Mouse (Mus musculus) lung, embryonic 14.5 days (tissue): ENCODE data around the gene Lrp2. TPM values are rescaled to one million over a fixed set of nuclear protein-coding genes. Genes with fewer than 3 reads are reported as not detected.

Experiments
- ATAC-seq: fragments of 200-750 bp; cut with Nextera tagmentation; 2 replicates; pipeline ENCODE4 v1.8.0; 2017; ENCODE audit warnings: mild to moderate bottlenecking, moderate TSS enrichment, moderate library complexity; ENCODE audit not compliant: insufficient read depth
- DNase-seq: peaks from one replicate; pipeline ENCODE4 v3.0.0-alpha.2; 2015
- H3K27ac ChIP-seq: fragments of 300-500 bp; sonication (generic); 2 replicates; pipeline ENCODE4 v1.5.1; 2014; ENCODE audit warnings: low read depth, mild to moderate bottlenecking, moderate library complexity
- H3K27me3 ChIP-seq: fragments of 300-500 bp; sonication (generic); 2 replicates; pipeline ENCODE4 v1.6.1; 2014; ENCODE audit warnings: low read length, control low read depth; ENCODE audit not compliant: insufficient read depth
- H3K36me3 ChIP-seq: fragments of 300-500 bp; sonication (generic); 2 replicates; pipeline ENCODE4 v1.6.1; 2014; ENCODE audit warnings: control low read depth; ENCODE audit not compliant: insufficient read depth
- H3K4me1 ChIP-seq: fragments of 300-500 bp; sonication (generic); 2 replicates; pipeline ENCODE4 v1.6.1; 2014; ENCODE audit warnings: antibody characterized with exemption, control low read depth; ENCODE audit not compliant: insufficient read depth
- H3K4me2 ChIP-seq: fragments of 300-500 bp; sonication (generic); 2 replicates; pipeline ENCODE4 v1.6.1; 2014; ENCODE audit warnings: mild to moderate bottlenecking
- H3K4me3 ChIP-seq: fragments of 300-500 bp; sonication (generic); 2 replicates; pipeline ENCODE4 v1.5.1; 2014; ENCODE audit warnings: low read depth, low read length
- H3K9ac ChIP-seq: fragments of 300-500 bp; sonication (generic); 2 replicates; pipeline ENCODE4 v1.6.1; 2014
- H3K9me3 ChIP-seq: fragments of 300-500 bp; sonication (generic); 2 replicates; pipeline ENCODE4 v1.6.1; 2016; ENCODE audit warnings: low read depth, low read length, control low read depth
- CTCF ChIP-seq: IDR thresholded peaks from 2 replicates; pipeline ENCODE4 v1.5.1; 2016; ENCODE audit warnings: antibody characterized with exemption, low read depth
- WGBS: fragments of 180-500 bp; shearing (Covaris S2); extraction: QIAGEN DNeasy Blood & Tissue Kit; methylation state at CpG from one replicate; pipeline ENCODE4 v1.1.7; 2014; 5-methylcytosine and 5-hydroxymethylcytosine counted together
- polyA plus RNA-seq: library from polyadenylated mRNA; unstranded; fragments of >200 nt; fragmentation: Nextera tagmentation; extraction: Ambion mirVana; gene quantifications from 2 replicates; pipeline ENCODE4 v1.2.1, GENCODE M21; 2014

Gene Lrp2
- polyA plus RNA-seq, 1 experiment from 2014 or later, result 1.1 TPM

GRCm38 (mm10) chr2:69591966-69592505 lies 6.2 kb upstream of the Lrp2 start:
- Histone ChIP-seq H3K27me3 (peaks cover 22% of the 10 kb centered on the region), H3K4me3 (no peak overlapping the region), H3K36me3 (no peaks in the 10 kb centered on the region), H3K9me3 (no peaks in the 10 kb centered on the region), H3K27ac (no peak overlapping the region), H3K4me2 (no peak overlapping the region), H3K9ac (no peak overlapping the region), H3K4me1 (no peaks in the 10 kb centered on the region)
- ATAC-seq (no peak), DNase-seq (no peak)
- WGBS, result 34% methylated on average over 7 of the region's 7 CpGs
- no peak for TF ChIP-seq CTCF

GRCm38 (mm10) chr2:69590548-69590947 lies 4.7 kb upstream of the Lrp2 start:
- DNase-seq (no peak), ATAC-seq (no peak)
- Histone ChIP-seq H3K4me3 (no peak overlapping the region), H3K27me3 (peaks cover 36% of the 10 kb centered on the region), H3K4me2 (no peak overlapping the region), H3K4me1 (no peaks in the 10 kb centered on the region), H3K9ac (no peak overlapping the region), H3K27ac (no peak overlapping the region), H3K9me3 (no peaks in the 10 kb centered on the region), H3K36me3 (no peaks in the 10 kb centered on the region)
- TF ChIP-seq CTCF, result no peak
- 52% methylated on average over 1 of the region's 1 CpGs for WGBS

- ATAC-seq (peak; percentile 9; the same call in 1 of the 2 replicates), DNase-seq (peak; percentile 40)
- 1% methylated on average over 23 of the region's 23 CpGs for WGBS
- TF ChIP-seq CTCF, result no peak
- H3K9me3 ChIP-seq, result no peaks in the 10 kb centered on the region
- H3K9ac ChIP-seq, result no peak overlapping the region
- no peak overlapping the region for H3K27ac ChIP-seq
- H3K4me3 ChIP-seq, result peak overlapping the region; percentile 55; the same call in 1 of the 2 replicates
- H3K4me2 ChIP-seq, result peak overlapping the region; percentile 57
- peaks cover 59% of the 10 kb centered on the region for H3K27me3 ChIP-seq
- H3K4me1 ChIP-seq, result no peaks in the 10 kb centered on the region
- H3K36me3 ChIP-seq, result no peaks in the 10 kb centered on the region
Measured at GRCm38 (mm10) chr2:69587896-69588295, 2.0 kb upstream of the Lrp2 start.

- Histone ChIP-seq H3K9ac (no peak overlapping the region), H3K4me2 (peak overlapping the region; percentile 57), H3K9me3 (no peaks in the 10 kb centered on the region), H3K4me1 (no peaks in the 10 kb centered on the region), H3K4me3 (peak overlapping the region; percentile 55), H3K36me3 (no peaks in the 10 kb centered on the region), H3K27me3 (peaks cover 59% of the 10 kb centered on the region), H3K27ac (no peak overlapping the region)
- no peak for ATAC-seq
- peak; percentile 15 for DNase-seq
- 2% methylated on average over 26 of the region's 26 CpGs for WGBS
- TF ChIP-seq CTCF, result no peak
Measured at GRCm38 (mm10) chr2:69586821-69587728, 1.2 kb upstream of the Lrp2 start.

- Histone ChIP-seq H3K9ac (peak overlapping the region; percentile 25; the same call in 1 of the 2 replicates), H3K36me3 (no peaks in the 10 kb centered on the region), H3K4me2 (peak overlapping the region; percentile 98), H3K4me1 (no peaks in the 10 kb centered on the region), H3K27ac (no peak overlapping the region), H3K4me3 (peak overlapping the region; percentile 55), H3K9me3 (no peaks in the 10 kb centered on the region), H3K27me3 (peaks cover 59% of the 10 kb centered on the region)
- ATAC-seq (peak; percentile 26; the same call in 1 of the 2 replicates), DNase-seq (peak; percentile 44)
- TF ChIP-seq CTCF, result no peak
- under 1% methylated on average over 61 of the region's 61 CpGs for whole genome bisulfite sequencing
Measured at GRCm38 (mm10) chr2:69585191-69585885, 527 bp downstream of the Lrp2 start.

- Histone ChIP-seq H3K27me3 (peaks cover 59% of the 10 kb centered on the region), H3K4me1 (no peaks in the 10 kb centered on the region), H3K27ac (no peak overlapping the region), H3K4me3 (peak overlapping the region; percentile 55; the same call in 1 of the 2 replicates), H3K9ac (no peak overlapping the region), H3K9me3 (no peaks in the 10 kb centered on the region), H3K36me3 (no peaks in the 10 kb centered on the region), H3K4me2 (peak overlapping the region; percentile 98)
- peak; percentile 16 for DNase-seq
- 3% methylated on average over 20 of the region's 20 CpGs for WGBS
- TF ChIP-seq CTCF, result no peak
- ATAC-seq, result no peak
Measured at GRCm38 (mm10) chr2:69584117-69584933, 1.5 kb downstream of the Lrp2 start.
